Mouse (Mus musculus) spleen, adult 18-20 months (tissue): ENCODE results near the gene Cnot6.
A peak's percentile ranks its signal among the peaks of the same experiment; 100 is the strongest.

Experiments
- DNase-seq, 2 experiments: peaks; one replicate each; pipeline ENCODE4 v3.0.0; 2022; ENCODE audit warnings: mixed read lengths in 2 of 2

Cnot6 gene

GRCm38 (mm10) chr11:49653079-49653408 is 59.5 kb downstream of the Cnot6 start:
- no peak for DNase-seq

- peak; percentile 43 to 80 for DNase-seq
Measured at GRCm38 (mm10) chr11:49652401-49653078, 60.0 kb downstream of the Cnot6 start.

- no peak for DNase-seq
Measured at GRCm38 (mm10) chr11:49651762-49652322, 60.7 kb downstream of the Cnot6 start.

GRCm38 (mm10) chr11:49650994-49651761 is 61.3 kb downstream of the Cnot6 start:
- DNase-seq, result no peak

GRCm38 (mm10) chr11:49650113-49650993 is 62.2 kb downstream of the Cnot6 start:
- DNase-seq, result no peak

- no peak for DNase-seq
Measured at GRCm38 (mm10) chr11:49645677-49646076, 66.8 kb downstream of the Cnot6 start.

GRCm38 (mm10) chr11:49636449-49636848 is 76.1 kb downstream of the Cnot6 start:
- DNase-seq, result no peak

GRCm38 (mm10) chr11:49635671-49636070 is 76.9 kb downstream of the Cnot6 start:
- DNase-seq, result no peak

GRCm38 (mm10) chr11:49634101-49634500 is 78.4 kb downstream of the Cnot6 start:
- no peak for DNase-seq

- no peak for DNase-seq
Measured at GRCm38 (mm10) chr11:49632256-49632655, 80.3 kb downstream of the Cnot6 start.

GRCm38 (mm10) chr11:49631154-49631553 is 81.4 kb downstream of the Cnot6 start:
- DNase-seq, result no peak

GRCm38 (mm10) chr11:49626748-49627147 is 85.8 kb downstream of the Cnot6 start:
- DNase-seq, result no peak

- DNase-seq, result no peak
Measured at GRCm38 (mm10) chr11:49625863-49626262, 86.7 kb downstream of the Cnot6 start.

GRCm38 (mm10) chr11:49624156-49624555 is 88.4 kb downstream of the Cnot6 start:
- DNase-seq, result no peak

GRCm38 (mm10) chr11:49621953-49622352 is 90.6 kb downstream of the Cnot6 start:
- no peak for DNase-seq
